Mouse (Mus musculus) retina, postnatal 7 days (tissue): ENCODE data around the gene Slc7a6.
A peak's percentile ranks its signal among the peaks of the same experiment; 100 is the strongest.

Experiments
- DNase-seq: peaks from one replicate; pipeline ENCODE4 v3.0.0-alpha.2; 2012; ENCODE audit warnings: low read depth, low spot score

Slc7a6 gene

DNA sequence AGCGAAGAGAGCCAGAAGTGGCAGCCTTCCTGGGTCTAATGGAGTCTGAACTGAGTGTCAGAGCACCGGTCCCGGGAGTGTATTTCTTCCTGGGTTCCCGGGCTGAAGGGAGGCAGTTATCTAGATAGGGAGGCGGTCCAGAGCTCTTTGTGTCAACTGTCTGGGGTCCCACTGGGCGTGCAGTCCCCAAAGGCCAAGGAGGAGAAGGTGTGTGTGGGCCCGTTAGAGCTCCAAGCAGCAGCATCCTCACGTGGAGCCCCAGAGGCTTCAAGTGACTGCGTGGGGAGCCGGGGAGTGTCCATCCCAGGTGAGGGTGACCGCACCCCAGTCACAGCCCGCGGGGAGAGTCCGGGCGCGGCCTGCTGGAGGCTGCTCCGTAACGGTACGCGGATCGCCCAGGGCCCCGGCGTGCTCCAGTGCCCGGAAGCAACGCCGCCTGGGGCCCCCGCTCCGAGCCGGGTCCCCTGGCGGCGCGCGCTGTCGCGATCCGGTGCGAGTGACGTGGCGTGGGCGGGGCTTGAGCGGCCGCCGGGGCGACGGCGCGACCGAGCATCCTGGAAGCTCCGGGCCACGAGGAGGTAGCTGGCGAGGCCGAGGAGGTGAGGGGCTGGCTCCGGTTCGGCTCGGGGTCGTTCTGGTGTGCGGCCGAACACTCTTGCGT, at the start of gene Slc7a6:
TSS of gene Slc7a6 (plus strand) at position 502 of the 661 bp plus-strand sequence.
- peak; percentile 62 for DNase-seq

DNA sequence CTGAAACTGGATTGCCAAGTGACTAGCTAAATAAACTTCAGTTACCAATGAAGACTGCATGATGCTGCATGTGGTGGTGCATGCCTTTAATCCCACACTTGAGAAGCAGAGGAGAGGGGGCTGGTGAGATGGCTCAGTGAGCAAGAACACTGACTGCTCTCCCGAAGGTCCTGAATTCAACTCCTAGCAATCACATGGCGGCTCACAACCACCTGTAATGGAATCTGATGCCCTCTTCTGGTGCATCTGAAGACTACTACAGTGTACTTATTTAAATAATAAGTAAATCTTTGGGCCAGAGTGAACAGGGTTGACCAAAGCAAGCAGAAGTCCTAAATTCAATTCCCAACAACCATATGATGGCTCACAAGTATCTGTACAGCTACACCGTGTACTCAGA, 45.2 kb upstream of the Slc7a6 start:
- no peak for DNase-seq

DNA sequence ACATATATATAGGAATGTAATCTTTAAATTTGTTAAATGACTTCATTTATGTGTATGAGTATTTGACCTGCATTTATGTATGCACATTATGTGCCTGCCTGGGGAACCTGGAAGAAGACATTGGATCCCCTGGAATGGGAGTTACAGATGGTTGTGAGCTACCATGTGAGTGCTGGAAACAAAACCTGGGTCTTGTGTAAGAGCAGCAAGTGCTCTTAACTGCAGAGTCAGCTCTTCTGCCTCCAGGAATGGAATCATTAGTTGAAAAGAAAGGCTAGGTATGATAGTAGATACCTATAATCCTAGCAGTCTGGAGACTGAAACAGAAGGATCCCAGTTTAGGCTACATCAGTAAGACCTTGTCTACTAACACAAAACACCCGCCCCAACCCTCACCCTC, 42.6 kb upstream of the Slc7a6 start:
- no peak for DNase-seq

DNA sequence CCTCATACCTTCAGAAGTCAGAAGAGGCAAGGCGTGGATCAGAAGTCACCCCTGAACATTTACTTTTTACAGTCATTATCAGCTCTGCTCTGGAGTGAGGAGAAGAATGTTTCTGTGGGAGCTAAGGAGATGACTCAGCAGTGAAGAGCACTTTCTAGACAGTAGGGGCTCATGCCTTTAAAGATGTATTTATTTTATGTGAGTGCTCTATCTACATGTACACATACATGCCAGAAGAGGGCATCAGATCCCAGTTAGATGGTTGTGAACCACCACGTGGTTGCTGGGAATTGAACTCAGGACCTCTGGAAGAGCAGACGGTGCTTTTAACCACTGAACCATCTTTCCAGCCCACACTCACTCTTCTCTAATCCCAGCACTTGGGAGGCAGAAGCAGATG, 41.6 kb upstream of the Slc7a6 start:
- DNase-seq = no peak

DNA sequence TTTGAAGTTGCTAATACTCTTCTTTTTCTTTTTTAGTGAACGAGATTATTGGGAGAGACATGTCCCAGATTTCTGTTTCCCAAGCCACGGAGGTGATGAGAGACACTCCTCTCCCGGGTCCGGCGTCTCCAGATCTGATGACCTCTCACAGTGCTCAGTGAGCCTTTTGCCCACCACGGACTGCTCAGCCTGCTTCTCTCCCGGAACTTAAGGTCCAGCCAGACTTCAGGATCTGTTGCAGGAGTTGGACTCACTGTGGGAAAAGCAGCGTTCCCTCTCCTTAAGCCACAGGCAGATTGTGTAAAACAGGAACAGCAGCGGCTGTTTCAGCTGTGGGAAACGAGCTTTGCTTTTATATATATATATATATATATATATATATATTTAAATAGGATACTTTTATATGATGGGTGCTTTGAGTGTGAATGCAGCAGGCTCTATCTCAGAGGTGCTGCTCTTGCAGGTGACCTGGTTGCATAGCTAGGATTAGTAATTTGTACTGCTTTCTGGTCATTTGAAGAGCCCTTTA, 40.7 kb upstream of the Slc7a6 start:
- no peak for DNase-seq

DNA sequence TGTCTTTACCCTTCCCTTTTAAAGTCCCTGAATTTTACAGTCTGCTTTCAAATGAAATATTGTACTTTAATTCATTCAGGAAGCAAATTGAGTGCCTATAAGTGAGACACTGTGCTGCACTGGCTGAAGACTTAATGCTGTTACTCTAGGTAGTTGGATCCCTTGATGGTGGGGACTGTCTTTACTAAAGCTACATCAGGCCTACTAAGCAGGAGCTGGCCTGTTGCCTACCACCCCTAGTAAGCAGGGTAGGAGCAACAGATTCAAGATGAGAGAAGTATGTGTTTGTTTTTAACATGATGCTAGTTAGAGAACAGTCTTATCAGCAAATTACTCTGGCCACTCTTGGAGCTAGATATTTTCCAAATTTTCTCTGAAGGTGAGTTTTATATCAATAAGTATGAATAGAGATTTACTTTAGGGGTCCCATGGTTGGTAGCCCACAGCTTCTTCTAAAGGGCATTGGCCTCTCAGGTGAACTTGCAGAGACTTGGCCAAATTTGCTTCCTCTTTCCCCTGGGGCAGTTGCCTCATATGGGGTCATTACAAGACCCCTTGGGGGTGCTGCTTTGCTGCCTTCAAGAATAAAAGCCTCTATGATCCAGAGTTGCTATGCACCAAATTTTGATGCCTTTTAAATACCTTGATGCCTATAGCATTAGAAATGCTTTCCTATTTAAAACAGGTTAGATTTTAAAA, 39.3 kb upstream of the Slc7a6 start:
- DNase-seq = no peak

DNA sequence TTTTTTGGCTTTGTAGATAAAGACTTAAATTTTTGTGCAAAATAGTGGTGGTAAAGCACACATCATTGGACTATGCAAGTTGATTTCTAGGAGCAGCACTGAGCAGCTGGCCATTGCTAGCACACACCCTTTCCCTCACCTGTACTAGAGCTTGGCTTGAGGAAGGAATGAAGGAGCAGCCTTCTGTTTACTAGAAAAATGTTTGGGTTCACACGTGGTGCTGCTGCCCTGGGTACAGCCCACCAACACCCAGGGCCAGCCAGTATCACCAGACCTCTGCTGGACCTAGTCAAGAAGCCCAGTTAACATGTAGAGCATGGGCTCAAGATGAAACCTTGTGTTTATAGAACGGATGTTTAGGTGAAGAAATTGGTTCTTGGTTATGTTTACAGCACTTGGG, 38.7 kb upstream of the Slc7a6 start:
- no peak for DNase-seq

DNA sequence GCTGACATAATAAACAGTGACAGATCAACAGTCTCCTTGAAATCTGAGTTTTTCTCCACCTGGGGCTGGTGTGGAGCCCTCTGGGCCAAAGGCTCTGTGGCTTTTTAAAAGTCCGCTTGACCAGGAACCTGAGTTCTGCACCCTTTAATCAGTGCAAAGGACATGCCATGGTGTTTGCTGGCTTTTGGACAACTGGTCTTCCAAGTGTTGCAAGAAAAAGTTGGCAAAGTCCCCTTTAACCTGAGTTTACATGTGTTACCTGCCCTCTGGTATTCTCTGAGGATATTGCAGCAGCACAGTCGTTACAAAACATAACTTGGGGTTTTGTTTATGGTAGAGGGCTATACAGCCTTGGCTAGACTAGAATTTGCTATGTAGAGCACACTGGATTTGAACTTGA, 38.2 kb upstream of the Slc7a6 start:
- DNase-seq = no peak

DNA sequence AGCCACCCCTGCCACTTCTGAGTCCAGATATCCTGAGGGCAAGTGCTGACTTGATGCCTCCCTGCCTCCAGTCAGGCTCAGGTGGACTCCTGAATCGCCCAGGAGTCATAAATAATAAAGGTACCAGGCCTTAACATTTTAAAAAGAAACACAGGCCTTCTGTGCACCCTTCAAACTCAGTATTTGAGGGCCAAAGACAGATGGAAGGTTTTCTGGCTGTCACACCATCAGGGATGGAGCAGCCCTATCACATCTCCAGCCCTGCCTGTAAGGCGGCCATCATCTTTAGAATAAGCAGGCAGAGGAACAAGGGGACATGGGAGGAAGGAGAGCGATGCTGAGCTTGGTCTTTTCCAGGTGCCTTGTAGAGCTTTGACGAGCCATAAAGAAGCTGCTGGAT, 37.6 kb upstream of the Slc7a6 start:
- DNase-seq = no peak

DNA sequence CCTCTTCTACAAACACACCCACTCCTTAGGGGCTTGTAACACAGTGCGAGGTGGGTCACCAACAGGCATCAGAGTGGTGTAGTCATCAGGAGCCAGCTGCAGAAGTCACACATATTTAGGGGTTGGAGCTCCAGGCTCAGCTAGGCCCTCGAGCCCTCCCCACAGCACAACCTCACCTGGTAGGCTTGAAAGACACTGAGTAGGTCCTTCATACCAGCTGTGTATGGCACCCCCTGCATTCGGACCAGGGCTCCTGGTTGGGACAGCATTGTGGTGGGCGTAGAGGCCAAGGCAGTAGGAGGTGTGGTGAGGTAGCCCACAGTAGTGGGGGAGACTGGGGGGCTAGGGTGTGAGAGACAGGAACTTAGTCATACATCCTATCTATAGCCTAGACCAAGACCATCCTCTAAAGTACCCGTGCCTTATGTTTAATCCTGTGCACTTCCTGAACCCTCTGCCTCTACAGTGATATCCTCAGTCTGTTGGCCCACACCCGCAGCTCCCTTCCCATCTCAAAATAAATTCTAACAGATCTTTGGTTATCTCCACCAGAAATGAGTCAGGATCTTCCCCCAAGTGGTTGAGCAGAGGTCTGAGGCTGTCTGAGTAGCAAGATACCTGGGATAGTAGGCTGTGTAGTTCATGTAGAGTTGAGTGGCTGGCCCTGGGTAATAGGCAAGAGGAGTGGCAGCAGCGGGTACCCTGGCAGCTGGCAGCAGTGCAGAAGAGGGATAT, 37.0 kb upstream of the Slc7a6 start:
- DNase-seq = no peak

DNA sequence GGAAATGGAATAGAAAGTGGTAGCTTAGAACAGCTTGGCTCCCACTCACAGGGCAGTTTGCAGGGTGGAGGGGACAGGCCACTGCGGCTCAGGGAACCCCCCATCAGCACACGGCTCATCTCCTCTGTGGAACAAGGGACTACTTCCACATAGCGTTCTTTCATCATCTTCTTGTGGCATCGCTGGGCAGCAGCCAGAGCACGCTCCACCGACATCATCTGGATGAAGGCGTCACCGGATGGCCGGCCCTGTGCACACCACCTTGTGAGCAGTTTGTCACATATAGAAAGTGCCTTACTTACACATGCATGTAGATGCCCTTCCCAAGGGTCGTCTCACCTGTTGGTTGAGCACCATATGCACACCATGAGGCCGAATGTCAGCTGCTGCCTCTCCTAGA, 36.3 kb upstream of the Slc7a6 start:
- no peak for DNase-seq

DNA sequence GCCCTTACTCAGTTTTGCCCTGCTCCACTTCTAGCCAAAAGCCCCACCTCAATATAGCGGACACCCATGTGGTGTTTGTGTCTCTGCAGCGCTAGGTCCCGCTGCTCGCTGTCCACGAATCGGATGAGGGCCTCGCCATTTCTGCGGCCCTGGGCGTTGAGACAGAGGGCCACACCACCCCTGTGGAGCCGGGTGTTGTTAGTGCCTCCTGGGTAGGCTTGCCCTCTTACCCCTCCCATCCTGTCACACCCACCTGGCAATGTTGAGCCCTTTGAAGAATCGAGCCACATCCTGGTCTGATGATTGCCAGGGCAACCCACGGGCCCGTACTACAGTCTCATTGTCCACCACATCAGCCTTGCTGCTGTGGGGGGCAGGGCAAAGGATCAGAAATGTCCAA, 35.1 kb upstream of the Slc7a6 start:
- no peak for DNase-seq

DNA sequence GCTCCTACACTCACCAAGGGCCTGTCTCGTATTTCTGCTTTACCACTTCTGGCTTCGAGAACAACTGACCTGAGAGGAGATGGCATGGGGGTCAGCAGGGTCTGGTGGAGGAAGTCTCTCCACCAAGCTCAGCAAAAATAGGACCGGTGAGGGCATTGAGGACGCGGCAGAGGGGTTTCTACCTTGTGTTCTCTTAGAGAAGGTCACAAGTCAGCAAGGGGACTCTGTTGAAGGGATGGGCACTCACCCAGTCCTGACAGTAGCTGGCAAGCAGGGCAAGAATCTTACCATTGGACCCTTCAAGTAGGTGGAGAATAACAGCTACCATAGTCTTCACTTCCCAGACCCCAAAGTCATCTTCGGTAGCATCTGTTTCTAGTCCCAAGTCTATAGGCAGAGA, 34.7 kb upstream of the Slc7a6 start:
- DNase-seq = no peak

DNA sequence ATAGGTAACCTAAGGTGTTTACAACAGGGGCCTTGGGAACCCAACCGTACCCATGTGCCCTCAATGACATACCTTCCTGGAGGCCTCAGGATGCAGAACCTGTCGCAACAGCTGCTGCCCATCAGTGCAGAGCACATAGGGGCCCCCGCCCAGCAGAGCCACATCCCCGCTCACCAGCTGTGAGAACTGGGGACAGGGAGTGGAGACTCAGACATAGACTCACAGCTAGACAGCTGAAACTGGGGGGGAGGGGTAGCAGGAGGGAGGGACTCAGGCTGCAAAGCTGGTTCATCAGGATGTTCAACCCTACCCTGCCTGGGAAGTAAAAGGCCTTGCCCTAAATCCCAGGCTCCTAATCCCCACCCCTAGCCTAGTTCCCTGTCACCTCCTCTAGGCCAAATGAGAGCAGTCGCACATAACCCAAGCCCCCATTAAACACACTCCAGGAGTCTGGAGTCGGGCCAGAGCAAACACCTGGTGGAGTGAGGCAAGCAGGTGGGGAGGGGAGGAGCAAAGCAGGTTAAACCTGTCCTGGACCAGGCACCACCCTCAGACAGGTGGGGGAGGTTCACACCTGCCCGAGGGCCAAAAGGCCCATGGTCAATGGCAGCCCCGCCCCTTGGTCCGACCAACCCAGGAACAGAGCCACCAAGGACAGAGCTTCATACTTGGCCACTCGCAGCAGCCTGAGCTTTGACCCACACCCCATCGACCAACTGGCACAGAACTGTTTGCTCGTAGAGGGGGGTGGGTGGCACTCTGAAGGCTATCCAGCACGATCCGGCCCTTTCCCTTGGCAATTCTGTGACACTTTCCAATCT, 33.7 kb upstream of the Slc7a6 start:
- no peak for DNase-seq

DNA sequence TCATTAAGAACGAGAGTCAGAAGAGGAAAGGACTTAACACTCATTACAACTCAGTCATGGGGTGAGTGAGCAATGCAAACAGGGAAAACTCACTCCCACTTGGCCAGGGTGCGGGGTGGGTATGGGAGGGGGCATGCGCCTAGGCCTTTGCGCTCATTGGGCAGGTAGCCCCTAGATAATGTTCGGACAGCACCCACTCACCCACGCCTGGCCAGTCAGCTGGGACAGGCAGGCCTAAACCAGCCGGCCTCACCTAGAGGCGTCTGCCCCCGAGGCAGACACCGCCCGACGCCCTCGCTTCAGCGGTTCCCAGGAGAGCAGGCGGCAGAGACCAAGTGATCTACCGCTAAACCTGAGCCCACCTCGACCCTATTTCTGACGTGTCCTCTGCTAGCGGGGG, 33.0 kb upstream of the Slc7a6 start:
- DNase-seq = no peak

DNA sequence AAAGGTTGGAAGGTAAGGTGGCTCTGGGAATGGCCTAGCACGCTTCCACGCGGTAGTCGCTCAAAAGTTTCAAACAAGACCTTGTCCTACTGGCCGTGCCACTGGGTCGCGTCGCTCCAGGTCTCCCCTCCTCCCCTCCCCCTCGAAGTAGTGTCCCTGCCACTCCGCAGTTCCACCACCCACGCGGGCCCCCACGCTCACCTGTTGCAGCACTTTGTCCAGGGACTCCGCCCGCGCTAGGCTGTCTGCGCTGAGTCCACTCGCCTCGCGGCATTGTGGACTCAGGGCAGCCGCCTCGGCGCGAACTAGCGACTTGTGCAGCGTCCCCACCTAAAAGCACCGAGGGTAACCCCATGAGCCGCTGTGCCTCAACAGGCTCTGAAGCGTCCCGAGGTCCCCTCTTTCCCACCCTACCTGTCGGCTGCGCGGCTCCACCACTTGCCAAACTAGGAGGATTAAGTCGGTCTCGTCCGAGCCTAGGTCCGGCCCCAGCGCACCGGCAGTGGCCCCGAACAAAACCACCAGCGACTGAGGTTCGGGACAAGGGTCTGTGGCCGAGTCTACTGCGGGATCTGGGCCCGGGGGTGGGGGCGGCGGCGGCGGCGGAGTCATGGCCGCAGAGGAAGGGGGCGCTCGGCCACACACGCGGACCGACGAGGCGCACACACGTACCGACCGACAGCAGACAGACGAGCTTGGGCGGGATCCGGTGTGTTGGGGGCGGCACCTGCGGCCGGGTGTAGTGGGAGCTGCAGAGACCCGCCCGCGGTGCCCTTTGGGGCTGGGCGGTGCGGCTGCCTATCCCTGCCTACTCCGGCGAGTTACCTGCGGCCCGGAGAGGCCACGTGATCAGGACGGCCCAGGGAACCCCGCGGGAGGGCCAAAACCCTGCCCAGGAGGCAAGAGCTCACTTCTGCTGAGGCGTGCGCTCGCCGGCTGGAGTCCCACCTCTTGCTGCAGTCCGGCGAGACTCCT, 32.2 kb upstream of the Slc7a6 start, which contains the start of gene Esrp2:
TSS of gene Esrp2 (minus strand) at position 819 of the 975 bp plus-strand sequence.
- DNase-seq = no peak

DNA sequence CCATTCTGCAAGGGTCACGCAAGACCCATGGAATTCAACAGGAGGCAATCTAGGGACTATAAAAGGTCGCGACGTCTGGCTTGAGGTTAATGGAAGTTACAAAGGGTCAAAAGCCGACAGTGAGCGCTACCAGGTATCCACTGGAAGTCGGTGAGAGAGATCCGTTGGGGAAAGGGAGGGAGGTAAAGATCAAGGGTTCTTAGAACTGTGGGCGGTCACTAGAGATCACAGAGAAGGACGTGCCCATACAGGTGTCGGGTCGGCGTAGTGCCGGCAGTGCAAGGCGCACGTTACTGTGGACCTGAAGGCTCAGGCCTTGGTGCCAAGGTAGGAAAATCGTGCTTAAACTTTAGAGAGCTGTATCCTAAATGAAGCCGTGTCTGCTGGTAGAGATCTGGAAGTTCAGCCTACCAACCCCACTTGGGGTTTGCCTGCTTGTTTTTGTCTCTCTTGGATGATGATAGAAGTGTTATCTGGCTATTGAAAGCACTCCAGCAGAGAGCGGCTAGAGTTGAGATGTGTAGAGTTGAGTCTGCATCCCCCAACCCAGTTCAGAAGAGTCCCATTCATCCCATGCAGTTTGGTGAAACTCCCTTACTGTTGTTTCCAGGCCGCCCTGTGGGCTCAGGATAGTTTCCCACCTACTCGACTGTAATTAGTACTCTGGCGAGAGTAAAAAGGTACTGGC, 31.3 kb upstream of the Slc7a6 start:
- DNase-seq = no peak

DNA sequence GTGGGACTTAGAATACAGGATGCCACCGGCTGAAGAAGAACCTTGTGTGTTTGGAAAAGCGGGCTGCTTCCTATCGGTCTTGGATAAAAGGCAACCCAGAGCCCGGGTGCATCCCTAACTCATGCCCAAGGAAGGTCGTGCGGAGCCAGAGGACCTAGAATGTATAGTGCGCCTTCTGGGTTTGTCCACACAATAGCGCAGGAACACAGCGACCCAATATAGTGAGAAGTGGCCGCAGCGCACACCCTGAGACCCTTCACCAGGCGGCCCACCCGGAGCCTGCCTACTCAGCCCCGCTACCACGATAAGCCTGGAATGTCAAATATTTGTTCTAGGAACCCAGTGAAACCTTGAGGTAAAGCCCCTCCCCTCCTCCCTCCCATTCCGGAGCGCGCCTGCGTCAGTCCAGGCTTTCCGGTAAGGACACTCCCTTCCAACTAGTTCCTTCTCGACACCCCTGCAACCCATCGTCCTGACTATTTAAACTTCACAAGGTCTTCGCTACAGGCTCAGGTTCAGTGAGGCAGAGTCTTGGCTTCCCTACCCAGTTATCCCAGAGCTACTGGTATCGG, 30.7 kb upstream of the Slc7a6 start:
- DNase-seq = no peak

DNA sequence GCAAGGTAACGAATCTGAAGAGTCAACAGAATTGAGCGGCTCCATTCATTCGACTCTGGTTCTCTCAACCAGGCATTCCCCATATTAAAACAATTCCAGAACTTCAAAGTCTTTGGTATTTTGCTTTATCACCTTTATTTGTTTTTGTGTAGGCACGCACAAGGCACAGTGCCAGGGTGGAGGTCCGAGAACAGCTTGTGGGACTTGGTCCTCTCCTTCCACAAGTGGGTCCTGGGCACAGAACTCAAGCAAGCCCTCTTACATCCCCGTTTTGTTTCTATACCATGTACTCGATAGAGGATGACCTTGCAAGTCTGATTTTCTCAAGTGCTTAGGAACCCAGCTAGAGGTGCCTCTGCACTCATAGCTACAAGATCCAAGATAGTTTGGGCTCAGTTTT, 30.0 kb upstream of the Slc7a6 start:
- DNase-seq = no peak

DNA sequence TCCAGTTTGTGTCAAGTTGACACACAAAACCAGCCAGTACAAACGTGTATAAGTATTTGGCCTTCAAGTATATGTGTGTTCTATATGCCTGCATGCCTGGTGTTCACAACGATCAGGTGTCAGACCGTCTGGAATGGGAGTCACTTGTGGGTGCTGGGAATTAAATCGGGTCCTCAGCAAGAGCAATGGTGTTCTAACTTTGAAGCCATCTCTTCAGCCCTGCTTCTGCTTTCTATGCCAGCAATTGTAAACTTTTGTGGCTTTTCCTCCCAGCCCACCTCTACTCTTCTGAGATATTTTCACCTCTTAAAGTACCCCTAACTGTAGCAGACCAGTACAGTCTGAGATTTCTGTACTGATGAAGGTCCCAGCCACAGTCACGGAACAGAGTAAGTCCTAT, 28.5 kb upstream of the Slc7a6 start:
- no peak for DNase-seq
